Mouse (Mus musculus) heart, embryonic 16.5 days (tissue): ENCODE measurements around the gene Pacsin3. TPM values are rescaled to one million over a fixed set of nuclear protein-coding genes. Genes with fewer than 3 reads are reported as not detected.

Experiments
- ATAC-seq: fragments of 200-750 bp; cut with Nextera tagmentation; replicated peaks from 2 replicates; pipeline ENCODE4 v1.8.0; 2017; ENCODE audit warnings: moderate number of reproducible peaks; ENCODE audit not compliant: insufficient read depth, low FRiP score; ENCODE audit errors: extremely low read depth
- H3K27ac ChIP-seq: fragments of 300-500 bp; sonication (generic); 2 replicates; pipeline ENCODE4 v1.5.1; 2014; ENCODE audit warnings: mild to moderate bottlenecking, low read length, control low read depth, moderate library complexity
- H3K27me3 ChIP-seq: fragments of 300-500 bp; sonication (generic); 2 replicates; pipeline ENCODE4 v1.6.1; 2014; ENCODE audit warnings: low read length, mixed read lengths; ENCODE audit not compliant: control insufficient read depth, insufficient read depth
- H3K36me3 ChIP-seq: fragments of 300-500 bp; sonication (generic); 2 replicates; pipeline ENCODE4 v1.6.1; 2014; ENCODE audit not compliant: control insufficient read depth, insufficient read depth
- H3K4me1 ChIP-seq: fragments of 300-500 bp; sonication (generic); 2 replicates; pipeline ENCODE4 v1.6.1; 2014; ENCODE audit warnings: low read length, mixed read lengths; ENCODE audit not compliant: control insufficient read depth, insufficient read depth
- H3K4me2 ChIP-seq: fragments of 300-500 bp; sonication (generic); 2 replicates; pipeline ENCODE4 v1.6.1; 2014; ENCODE audit warnings: low read depth, mild to moderate bottlenecking, control low read depth, low read length
- H3K4me3 ChIP-seq: fragments of 300-500 bp; sonication (generic); 2 replicates; pipeline ENCODE4 v1.5.1; 2014; ENCODE audit warnings: mild to moderate bottlenecking, control low read depth, low read length
- H3K9ac ChIP-seq: fragments of 300-500 bp; sonication (generic); 2 replicates; pipeline ENCODE4 v1.6.1; 2014; ENCODE audit warnings: low read length, control low read depth
- H3K9me3 ChIP-seq: fragments of 300-500 bp; sonication (generic); replicated peaks from 2 replicates; pipeline ENCODE4 v1.6.1; 2016; ENCODE audit warnings: low read length; ENCODE audit not compliant: control insufficient read depth
- WGBS: fragments of 180-500 bp; shearing (Covaris S2); extraction: QIAGEN DNeasy Blood & Tissue Kit; methylation state at CpG from one replicate; pipeline ENCODE4 v1.1.7; 2014; 5-methylcytosine and 5-hydroxymethylcytosine counted together
- polyA plus RNA-seq: library from polyadenylated mRNA; unstranded; fragments of >200 nt; fragmentation: Nextera tagmentation; extraction: Ambion mirVana; gene quantifications from 2 replicates; pipeline ENCODE4 v1.2.1, GENCODE M21; 2015

Gene Pacsin3
- polyA plus RNA-seq, result 60.4 and 64.0 TPM in 2 replicates

- peak within 1 kb of the TSS; percentile 74 for H3K4me3 ChIP-seq
- WGBS, result 1% methylated on average over 27 of the region's 27 CpGs
- H3K36me3 ChIP-seq, result no peaks in the 10 kb centered on the region
- peak within 1 kb of the TSS; percentile 84 for H3K27ac ChIP-seq
- H3K4me1 ChIP-seq, result peaks cover 31% of the 10 kb centered on the region
- H3K27me3 ChIP-seq, result peaks cover 5% of the 10 kb centered on the region; the same call in 1 of the 2 replicates
- peak within 1 kb of the TSS; percentile 84 for H3K9ac ChIP-seq
- no peaks in the 10 kb centered on the region for H3K9me3 ChIP-seq
- peak; percentile 30; the same call in 1 of the 2 replicates for ATAC-seq
- H3K4me2 ChIP-seq, result peak within 1 kb of the TSS; percentile 71
Measured at GRCm38 (mm10) chr2:91255661-91256150, at the start of gene Pacsin3. TSS of gene Pacsin3 (plus strand) at chr2:91255954.

GRCm38 (mm10) chr2:91206254-91206775 is 49.4 kb upstream of the Pacsin3 start:
- Histone ChIP-seq H3K36me3 (peaks cover 51% of the 10 kb centered on the region), H3K4me1 (peaks cover 13% of the 10 kb centered on the region; the same call in 1 of the 2 replicates), H3K27me3 (no peaks in the 10 kb centered on the region), H3K9ac (no peak overlapping the region), H3K4me3 (no peak overlapping the region), H3K9me3 (no peaks in the 10 kb centered on the region), H3K27ac (no peak overlapping the region), H3K4me2 (no peak overlapping the region)
- WGBS, result 87% methylated on average over 9 of the region's 9 CpGs
- no peak for ATAC-seq

- H3K27me3 ChIP-seq, result no peaks in the 10 kb centered on the region
- no peaks in the 10 kb centered on the region for H3K9me3 ChIP-seq
- H3K4me2 ChIP-seq, result no peak overlapping the region
- 0 out of 2 replicates have a peak, but pooled peaks cover 4% of the 10 kb centered on the region for H3K4me1 ChIP-seq
- H3K4me3 ChIP-seq, result no peak overlapping the region
- H3K27ac ChIP-seq, result no peak overlapping the region
- H3K36me3 ChIP-seq, result peaks cover 35% of the 10 kb centered on the region
- no peak overlapping the region for H3K9ac ChIP-seq
- no peak for ATAC-seq
Measured at GRCm38 (mm10) chr2:91213311-91213710, 42.4 kb upstream of the Pacsin3 start.

- H3K27ac ChIP-seq, result no peak overlapping the region
- WGBS, result 58% methylated on average over 4 of the region's 4 CpGs
- no peak overlapping the region for H3K9ac ChIP-seq
- 0 out of 2 replicates have a peak, but pooled peaks cover 4% of the 10 kb centered on the region for H3K4me1 ChIP-seq
- no peaks in the 10 kb centered on the region for H3K9me3 ChIP-seq
- H3K4me3 ChIP-seq, result no peak overlapping the region
- no peak; the same call in 1 of the 2 replicates for ATAC-seq
- no peaks in the 10 kb centered on the region for H3K27me3 ChIP-seq
- H3K4me2 ChIP-seq, result no peak overlapping the region
- H3K36me3 ChIP-seq, result peaks cover 6% of the 10 kb centered on the region
Measured at GRCm38 (mm10) chr2:91217032-91217431, 38.7 kb upstream of the Pacsin3 start.

- WGBS, result 98% methylated on average over 3 of the region's 3 CpGs
Measured at GRCm38 (mm10) chr2:91220501-91220900, 35.3 kb upstream of the Pacsin3 start.

GRCm38 (mm10) chr2:91223614-91224013 is 32.1 kb upstream of the Pacsin3 start:
- H3K9me3 ChIP-seq, result no peaks in the 10 kb centered on the region
- no peaks in the 10 kb centered on the region for H3K4me1 ChIP-seq
- H3K9ac ChIP-seq, result no peak overlapping the region
- ATAC-seq, result no peak
- H3K27me3 ChIP-seq, result no peaks in the 10 kb centered on the region
- WGBS, result 80% methylated on average over 2 of the region's 2 CpGs
- no peak overlapping the region for H3K4me2 ChIP-seq
- no peak overlapping the region for H3K27ac ChIP-seq
- H3K4me3 ChIP-seq, result no peak overlapping the region
- H3K36me3 ChIP-seq, result no peaks in the 10 kb centered on the region; the same call in 1 of the 2 replicates

More at GRCm38 (mm10) chr2:91220501-91220900, 35.3 kb upstream of the Pacsin3 start:
- H3K27ac ChIP-seq, result no peak overlapping the region
- H3K9ac ChIP-seq, result no peak overlapping the region
- no peaks in the 10 kb centered on the region for H3K9me3 ChIP-seq
- no peak for ATAC-seq
- H3K36me3 ChIP-seq, result no peaks in the 10 kb centered on the region; the same call in 1 of the 2 replicates
- 0 out of 2 replicates have a peak, but pooled peaks cover 4% of the 10 kb centered on the region for H3K4me1 ChIP-seq
- no peak overlapping the region for H3K4me2 ChIP-seq
- H3K27me3 ChIP-seq, result no peaks in the 10 kb centered on the region
- no peak overlapping the region for H3K4me3 ChIP-seq

- Histone ChIP-seq H3K27me3 (no peaks in the 10 kb centered on the region), H3K36me3 (no peaks in the 10 kb centered on the region), H3K4me2 (no peak overlapping the region), H3K9me3 (no peaks in the 10 kb centered on the region), H3K4me3 (no peak overlapping the region), H3K27ac (no peak overlapping the region), H3K9ac (no peak overlapping the region), H3K4me1 (no peaks in the 10 kb centered on the region)
- whole genome bisulfite sequencing, result 77% methylated on average over 2 of the region's 2 CpGs
- no peak for ATAC-seq
Measured at GRCm38 (mm10) chr2:91229735-91230134, 26.0 kb upstream of the Pacsin3 start.

- H3K9ac ChIP-seq, result peak within 1 kb of the TSS; percentile 81
- ATAC-seq, result peak; percentile 99
- peak within 1 kb of the TSS; percentile 95 for H3K27ac ChIP-seq
- no peaks in the 10 kb centered on the region for H3K36me3 ChIP-seq
- H3K4me2 ChIP-seq, result peak within 1 kb of the TSS; percentile 90
- H3K4me3 ChIP-seq, result peak within 1 kb of the TSS; percentile 72
- WGBS, result under 1% methylated on average over 48 of the region's 48 CpGs
- no peaks in the 10 kb centered on the region for H3K27me3 ChIP-seq
- H3K9me3 ChIP-seq, result no peaks in the 10 kb centered on the region
- H3K4me1 ChIP-seq, result peaks cover 5% of the 10 kb centered on the region
Measured at GRCm38 (mm10) chr2:91236601-91237510, 18.9 kb upstream of the Pacsin3 start, which contains the start of gene Ddb2. TSS of gene Ddb2 (minus strand) at chr2:91236982.
